Mouse (Mus musculus) myocyte (in vitro differentiated cells): Measurements from ENCODE around the gene Csf1. TPM values are rescaled to one million over a fixed set of nuclear protein-coding genes. Genes with fewer than 3 reads are reported as not detected.

Experiments
- H3K27me3 ChIP-seq: one replicate; pipeline ENCODE4 v1.6.1; 2011; ENCODE audit not compliant: control insufficient read depth, insufficient read depth, insufficient read length
- H3K36me3 ChIP-seq: one replicate; pipeline ENCODE4 v1.6.1; 2011; ENCODE audit not compliant: control insufficient read depth, insufficient read depth
- H3K4me2 ChIP-seq: one replicate; pipeline ENCODE4 v1.6.1; 2011; ENCODE audit warnings: low read depth, control low read depth
- H3K4me3 ChIP-seq: one replicate; pipeline ENCODE4 v1.5.1; 2011; ENCODE audit warnings: mild to moderate bottlenecking, control low read depth, moderate library complexity
- H3K79me2 ChIP-seq: one replicate; pipeline ENCODE4 v1.6.1; 2011; ENCODE audit not compliant: control insufficient read depth, insufficient read depth
- H3ac ChIP-seq: one replicate; pipeline ENCODE4 v1.6.1; 2011; ENCODE audit not compliant: control insufficient read depth, insufficient read length
- CEBPB ChIP-seq: IDR thresholded peaks from 2 replicates; pipeline ENCODE4 v1.6.1; 2011; ENCODE audit warnings: mild to moderate bottlenecking, moderate library complexity; ENCODE audit not compliant: poor library complexity, insufficient read depth, severe bottlenecking
- E2F4 ChIP-seq: IDR thresholded peaks from one replicate; pipeline ENCODE4 v1.6.1; 2011; ENCODE audit warnings: mild to moderate bottlenecking, control low read depth, moderate library complexity; ENCODE audit not compliant: insufficient read depth
- MAX ChIP-seq: IDR thresholded peaks from one replicate; pipeline ENCODE4 v1.6.1; 2011; ENCODE audit warnings: low read depth, mild to moderate bottlenecking, control low read depth
- MYOD1 ChIP-seq, 3 experiments: IDR thresholded peaks; one replicate each; pipeline ENCODE4 v1.6.1; 2011; ENCODE audit warnings: control low read depth in 2 of 3, low read depth in 2 of 3, mild to moderate bottlenecking in 2 of 3, moderate library complexity in 1 of 3; ENCODE audit not compliant: insufficient read length in 2 of 3, control insufficient read depth in 1 of 3
- MYOG ChIP-seq, 3 experiments: IDR thresholded peaks; one replicate each; pipeline ENCODE4 v1.6.1; 2011; ENCODE audit warnings: control low read depth in 2 of 3, low read depth in 2 of 3, mild to moderate bottlenecking in 2 of 3; ENCODE audit not compliant: insufficient read length in 2 of 3, control insufficient read depth in 1 of 3, insufficient read depth in 1 of 3
- POLR2A ChIP-seq: IDR thresholded peaks from one replicate; pipeline ENCODE4 v1.6.1; 2011; ENCODE audit warnings: low read depth, mild to moderate bottlenecking, control low read depth, moderate library complexity; ENCODE audit not compliant: insufficient read length
- POLR2AphosphoS2 ChIP-seq: IDR thresholded peaks from one replicate; pipeline ENCODE4 v1.6.1; 2011; ENCODE audit warnings: low read depth, control low read depth; ENCODE audit not compliant: insufficient read length
- REST ChIP-seq: IDR thresholded peaks from one replicate; pipeline ENCODE4 v1.6.1; 2011; ENCODE audit warnings: mild to moderate bottlenecking, control low read depth, moderate library complexity; ENCODE audit not compliant: insufficient read depth, insufficient read length
- SRF ChIP-seq: IDR thresholded peaks from one replicate; pipeline ENCODE4 v1.6.1; 2011; ENCODE audit warnings: low read depth; ENCODE audit not compliant: control insufficient read depth, insufficient read length
- TCF12 ChIP-seq: IDR thresholded peaks from one replicate; pipeline ENCODE4 v1.6.1; 2011; ENCODE audit warnings: mild to moderate bottlenecking, control low read depth; ENCODE audit not compliant: poor library complexity, insufficient read depth, severe bottlenecking
- TCF3 ChIP-seq: IDR thresholded peaks from one replicate; pipeline ENCODE4 v1.6.1; 2011; ENCODE audit warnings: low read depth, control low read depth; ENCODE audit not compliant: insufficient read length
- USF1 ChIP-seq: IDR thresholded peaks from one replicate; pipeline ENCODE4 v1.6.1; 2011; ENCODE audit warnings: low read depth, mild to moderate bottlenecking, control low read depth, moderate library complexity
- polyA plus RNA-seq: library from polyadenylated mRNA; unstranded; fragments of >200 nt; fragmentation: generic; extraction: Trizol; gene quantifications from one replicate; pipeline ENCODE4 v1.2.1, GENCODE M21; 2012; ENCODE audit warnings: missing spikeins

Csf1 gene
- polyA plus RNA-seq, 1 experiment = 68.1 TPM

- Histone ChIP-seq H3K79me2 (no peaks in the 10 kb centered on the region), H3K27me3 (no peaks in the 10 kb centered on the region), H3K4me3 (no peak overlapping the region), H3ac (no peak overlapping the region), H3K4me2 (peak overlapping the region; percentile 22), H3K36me3 (no peaks in the 10 kb centered on the region)
- no peak for TF ChIP-seq MYOG (IDR thresholded peaks at IDR 0.05; ENCODE audit: control insufficient read depth in 1 of 3, insufficient read depth in 1 of 3, insufficient read length in 2 of 3, low read depth in 2 of 3)
- TF ChIP-seq USF1 = no peak
- no peak for TF ChIP-seq POLR2AphosphoS2
- no peak for TF ChIP-seq E2F4
- TF ChIP-seq REST = no peak
- no peak for TF ChIP-seq CEBPB
- no peak for TF ChIP-seq MAX
- TF ChIP-seq MYOD1 (IDR thresholded peaks at IDR 0.05; ENCODE audit: control insufficient read depth in 1 of 3, insufficient read length in 2 of 3, low read depth in 2 of 3) = no peak
- no peak for TF ChIP-seq TCF12
- no peak for TF ChIP-seq SRF
- TF ChIP-seq TCF3 = no peak
- no peak for TF ChIP-seq POLR2A
Observed at GRCm38 (mm10) chr3:107802185-107802946, 42.1 kb upstream of the Csf1 start.

- no peak for TF ChIP-seq SRF
- H3K27me3 ChIP-seq = no peaks in the 10 kb centered on the region
- H3K4me2 ChIP-seq = no peak overlapping the region
- H3ac ChIP-seq = no peak overlapping the region
- no peaks in the 10 kb centered on the region for H3K36me3 ChIP-seq
- no peak overlapping the region for H3K4me3 ChIP-seq
- H3K79me2 ChIP-seq = no peaks in the 10 kb centered on the region
Observed at GRCm38 (mm10) chr3:107798946-107799345, 38.7 kb upstream of the Csf1 start.

- H3K36me3 ChIP-seq = no peaks in the 10 kb centered on the region
- TF ChIP-seq USF1 (peak; percentile 93), REST (no peak), E2F4 (no peak)
Observed at GRCm38 (mm10) chr3:107796191-107796983, 36.1 kb upstream of the Csf1 start.

GRCm38 (mm10) chr3:107794890-107795289, 34.6 kb upstream of the Csf1 start:
- no peak overlapping the region for H3K4me3 ChIP-seq
- H3ac ChIP-seq = no peak overlapping the region
- no peak for TF ChIP-seq REST
- no peak for TF ChIP-seq MAX
- TF ChIP-seq MYOD1 (IDR thresholded peaks at IDR 0.05; ENCODE audit: control insufficient read depth in 1 of 3, insufficient read length in 2 of 3, low read depth in 2 of 3) = no peak
- no peak for TF ChIP-seq USF1
- no peak for TF ChIP-seq TCF3
- TF ChIP-seq MYOG (IDR thresholded peaks at IDR 0.05; ENCODE audit: control insufficient read depth in 1 of 3, insufficient read depth in 1 of 3, insufficient read length in 2 of 3, low read depth in 2 of 3) = no peak
- TF ChIP-seq SRF = no peak
- TF ChIP-seq POLR2AphosphoS2 = no peak
- no peak for TF ChIP-seq CEBPB
- TF ChIP-seq TCF12 = no peak
- TF ChIP-seq E2F4 = no peak
- TF ChIP-seq POLR2A = no peak
- H3K79me2 ChIP-seq = no peaks in the 10 kb centered on the region
- H3K36me3 ChIP-seq = no peaks in the 10 kb centered on the region
- no peaks in the 10 kb centered on the region for H3K27me3 ChIP-seq
- no peak overlapping the region for H3K4me2 ChIP-seq

More at GRCm38 (mm10) chr3:107796191-107796983, 36.1 kb upstream of the Csf1 start:
- H3K79me2 ChIP-seq = no peaks in the 10 kb centered on the region
- H3K4me3 ChIP-seq = no peak overlapping the region
- H3K27me3 ChIP-seq = no peaks in the 10 kb centered on the region
- peak overlapping the region; percentile 70 for H3K4me2 ChIP-seq
- H3ac ChIP-seq = no peak overlapping the region

- no peaks in the 10 kb centered on the region for H3K79me2 ChIP-seq
- no peaks in the 10 kb centered on the region for H3K27me3 ChIP-seq
- H3ac ChIP-seq = no peak overlapping the region
- TF ChIP-seq E2F4 (no peak), SRF (no peak), CEBPB (peak; percentile 89), MYOD1 (IDR thresholded peaks at IDR 0.05; ENCODE audit: control insufficient read depth in 1 of 3, insufficient read length in 2 of 3, low read depth in 2 of 3) (peak in 2 of 3 experiments; percentile 32 to 72), MYOG (IDR thresholded peaks at IDR 0.05; ENCODE audit: control insufficient read depth in 1 of 3, insufficient read depth in 1 of 3, insufficient read length in 2 of 3, low read depth in 2 of 3) (peak in 1 of 3 experiments; percentile 12), REST (no peak), MAX (no peak)
- H3K4me2 ChIP-seq = peak overlapping the region; percentile 46
- no peak overlapping the region for H3K4me3 ChIP-seq
- H3K36me3 ChIP-seq = no peaks in the 10 kb centered on the region
Observed at GRCm38 (mm10) chr3:107793300-107794201, 33.3 kb upstream of the Csf1 start.
